Mouse (Mus musculus): Measurements from ENCODE around the gene Hmgb1.

GRCm38 (mm10) chr5:149152774-149153155 is 31.5 kb downstream of the Hmgb1 start:
- TF ChIP-seq CTCF (conservative IDR thresholded peaks at IDR 0.05; ENCODE audit: low read length) (no peak), NANOG (IDR thresholded peaks at IDR 0.05; ENCODE audit: borderline replicate concordance, low read length) (no peak)
